Mouse (Mus musculus) midbrain, embryonic 12.5 days (tissue): ENCODE results near the gene Ap3m1. TPM values are rescaled to one million over a fixed set of nuclear protein-coding genes. Genes with fewer than 3 reads are reported as not detected.

Source experiments
- ATAC-seq: fragments of 200-750 bp; cut with Nextera tagmentation; 2 replicates; pipeline ENCODE4 v1.8.0; 2017; ENCODE audit warnings: low read depth, moderate TSS enrichment, moderate library complexity; ENCODE audit not compliant: low FRiP score
- H3K27ac ChIP-seq: fragments of 300-500 bp; sonication (generic); replicated peaks from 2 replicates; pipeline ENCODE4 v1.5.1; 2016; ENCODE audit warnings: mild to moderate bottlenecking
- H3K27me3 ChIP-seq: fragments of 300-500 bp; sonication (generic); 2 replicates; pipeline ENCODE4 v1.6.1; 2016; ENCODE audit warnings: mild to moderate bottlenecking
- H3K36me3 ChIP-seq: fragments of 300-500 bp; sonication (generic); 2 replicates; pipeline ENCODE4 v1.6.1; 2016
- H3K4me1 ChIP-seq: fragments of 300-500 bp; sonication (generic); 2 replicates; pipeline ENCODE4 v1.6.1; 2016
- H3K4me2 ChIP-seq: fragments of 300-500 bp; sonication (generic); replicated peaks from 2 replicates; pipeline ENCODE4 v1.6.1; 2016; ENCODE audit warnings: mild to moderate bottlenecking, moderate library complexity
- H3K4me3 ChIP-seq: fragments of 300-500 bp; sonication (generic); 2 replicates; pipeline ENCODE4 v1.5.1; 2016; ENCODE audit warnings: mild to moderate bottlenecking
- H3K9ac ChIP-seq: fragments of 300-500 bp; sonication (generic); replicated peaks from 2 replicates; pipeline ENCODE4 v1.6.1; 2016; ENCODE audit warnings: mild to moderate bottlenecking, moderate library complexity
- H3K9me3 ChIP-seq: fragments of 300-500 bp; sonication (generic); 2 replicates; pipeline ENCODE4 v1.6.1; 2016; ENCODE audit warnings: mild to moderate bottlenecking
- WGBS: fragments of 180-500 bp; shearing (Covaris S2); methylation state at CpG from one replicate; pipeline ENCODE4 v1.1.7; 2016; 5-methylcytosine and 5-hydroxymethylcytosine counted together
- polyA plus RNA-seq: library from polyadenylated mRNA; unstranded; fragments of >200 nt; fragmentation: Nextera tagmentation; extraction: Ambion mirVana; gene quantifications from 2 replicates; pipeline ENCODE4 v1.2.1, GENCODE M21; 2016

The Ap3m1 gene
- polyA plus RNA-seq, 1 experiment from 2014 or later = 121 TPM

- H3K4me2 ChIP-seq = no peak overlapping the region
- no peak overlapping the region for H3K9ac ChIP-seq
- ATAC-seq = no peak
- no peaks in the 10 kb centered on the region for H3K27me3 ChIP-seq
- H3K4me3 ChIP-seq = no peak overlapping the region
- WGBS = 76% methylated on average over 2 of the region's 2 CpGs
- no peaks in the 10 kb centered on the region for H3K9me3 ChIP-seq
- H3K27ac ChIP-seq = no peak overlapping the region
- no peaks in the 10 kb centered on the region; the same call in 1 of the 2 replicates for H3K4me1 ChIP-seq
- no peaks in the 10 kb centered on the region for H3K36me3 ChIP-seq
Measured at GRCm38 (mm10) chr14:21086106-21086505, 33.8 kb upstream of the Ap3m1 start.

GRCm38 (mm10) chr14:21085666-21086065 lies 33.4 kb upstream of the Ap3m1 start:
- Histone ChIP-seq H3K9ac (no peak overlapping the region), H3K27ac (no peak overlapping the region), H3K4me3 (no peak overlapping the region), H3K4me2 (no peak overlapping the region), H3K36me3 (no peaks in the 10 kb centered on the region), H3K27me3 (no peaks in the 10 kb centered on the region), H3K4me1 (no peaks in the 10 kb centered on the region; the same call in 1 of the 2 replicates), H3K9me3 (no peaks in the 10 kb centered on the region)
- 89% methylated on average over 5 of the region's 5 CpGs for WGBS
- ATAC-seq = no peak

- H3K9ac ChIP-seq = no peak overlapping the region
- H3K27me3 ChIP-seq = no peaks in the 10 kb centered on the region
- H3K4me2 ChIP-seq = no peak overlapping the region
- H3K4me3 ChIP-seq = no peak overlapping the region
- WGBS = 73% methylated on average over 1 of the region's 1 CpGs
- no peaks in the 10 kb centered on the region for H3K9me3 ChIP-seq
- H3K27ac ChIP-seq = no peak overlapping the region
- ATAC-seq = no peak
- H3K4me1 ChIP-seq = no peaks in the 10 kb centered on the region; the same call in 1 of the 2 replicates
- H3K36me3 ChIP-seq = no peaks in the 10 kb centered on the region
Measured at GRCm38 (mm10) chr14:21082823-21083222, 30.5 kb upstream of the Ap3m1 start.

GRCm38 (mm10) chr14:21078511-21078910 lies 26.2 kb upstream of the Ap3m1 start:
- Histone ChIP-seq H3K4me1 (peaks cover 5% of the 10 kb centered on the region), H3K9me3 (no peaks in the 10 kb centered on the region), H3K9ac (no peak overlapping the region), H3K4me3 (no peak overlapping the region), H3K36me3 (no peaks in the 10 kb centered on the region), H3K27ac (no peak overlapping the region), H3K4me2 (no peak overlapping the region), H3K27me3 (peaks cover 6% of the 10 kb centered on the region; the same call in 1 of the 2 replicates)
- ATAC-seq = no peak

- H3K27ac ChIP-seq = no peak overlapping the region
- 91% methylated on average over 4 of the region's 4 CpGs for WGBS
- H3K9me3 ChIP-seq = no peaks in the 10 kb centered on the region
Measured at GRCm38 (mm10) chr14:21077939-21078338, 25.6 kb upstream of the Ap3m1 start.

GRCm38 (mm10) chr14:21076501-21077194 lies 24.3 kb upstream of the Ap3m1 start:
- WGBS = 52% methylated on average over 7 of the region's 7 CpGs
- Histone ChIP-seq H3K4me2 (peak overlapping the region; percentile 80), H3K36me3 (no peaks in the 10 kb centered on the region), H3K4me3 (peak overlapping the region; percentile 66), H3K9me3 (no peaks in the 10 kb centered on the region), H3K27me3 (peaks cover 6% of the 10 kb centered on the region; the same call in 1 of the 2 replicates), H3K27ac (no peak overlapping the region), H3K4me1 (peaks cover 5% of the 10 kb centered on the region), H3K9ac (peak overlapping the region; percentile 66)
- ATAC-seq = peak; percentile 48; the same call in 1 of the 2 replicates

More at GRCm38 (mm10) chr14:21077939-21078338, 25.6 kb upstream of the Ap3m1 start:
- peaks cover 5% of the 10 kb centered on the region for H3K4me1 ChIP-seq
- no peak overlapping the region for H3K4me3 ChIP-seq
- no peak overlapping the region for H3K4me2 ChIP-seq
- no peak overlapping the region for H3K9ac ChIP-seq
- peaks cover 6% of the 10 kb centered on the region; the same call in 1 of the 2 replicates for H3K27me3 ChIP-seq
- no peaks in the 10 kb centered on the region for H3K36me3 ChIP-seq
- ATAC-seq = no peak

- peak; percentile 98 for ATAC-seq
- peak overlapping the region; percentile 80 for H3K4me2 ChIP-seq
- H3K27me3 ChIP-seq = peaks cover 6% of the 10 kb centered on the region; the same call in 1 of the 2 replicates
- peak overlapping the region; percentile 66 for H3K9ac ChIP-seq
- peak overlapping the region; percentile 66 for H3K4me3 ChIP-seq
- under 1% methylated on average over 59 of the region's 59 CpGs for WGBS
- peaks cover 5% of the 10 kb centered on the region for H3K4me1 ChIP-seq
- peak overlapping the region; percentile 42; the same call in 1 of the 2 replicates for H3K27ac ChIP-seq
- no peaks in the 10 kb centered on the region for H3K36me3 ChIP-seq
- no peaks in the 10 kb centered on the region for H3K9me3 ChIP-seq
Measured at GRCm38 (mm10) chr14:21075751-21076500, 23.6 kb upstream of the Ap3m1 start.

- H3K4me2 ChIP-seq = no peak overlapping the region
- peaks cover 6% of the 10 kb centered on the region; the same call in 1 of the 2 replicates for H3K27me3 ChIP-seq
- H3K36me3 ChIP-seq = no peaks in the 10 kb centered on the region
- H3K9ac ChIP-seq = no peak overlapping the region
- H3K4me3 ChIP-seq = no peak overlapping the region
- WGBS = 70% methylated on average over 11 of the region's 11 CpGs
- no peak for ATAC-seq
- no peak overlapping the region for H3K27ac ChIP-seq
- H3K4me1 ChIP-seq = peaks cover 5% of the 10 kb centered on the region
- H3K9me3 ChIP-seq = no peaks in the 10 kb centered on the region
Measured at GRCm38 (mm10) chr14:21074398-21075320, 22.4 kb upstream of the Ap3m1 start.

GRCm38 (mm10) chr14:21073981-21074380 lies 21.7 kb upstream of the Ap3m1 start:
- Histone ChIP-seq H3K9me3 (no peaks in the 10 kb centered on the region), H3K36me3 (no peaks in the 10 kb centered on the region), H3K27me3 (peaks cover 6% of the 10 kb centered on the region; the same call in 1 of the 2 replicates), H3K27ac (no peak overlapping the region), H3K4me3 (no peak overlapping the region), H3K4me1 (peaks cover 5% of the 10 kb centered on the region), H3K4me2 (no peak overlapping the region), H3K9ac (no peak overlapping the region)
- WGBS = 71% methylated on average over 3 of the region's 3 CpGs
- no peak for ATAC-seq

GRCm38 (mm10) chr14:21069594-21069993 lies 17.3 kb upstream of the Ap3m1 start:
- WGBS = 91% methylated on average over 5 of the region's 5 CpGs
- Histone ChIP-seq H3K36me3 (no peaks in the 10 kb centered on the region), H3K4me1 (no peaks in the 10 kb centered on the region)

GRCm38 (mm10) chr14:21065490-21066162 lies 13.3 kb upstream of the Ap3m1 start:
- Histone ChIP-seq H3K4me3 (no peak overlapping the region), H3K36me3 (no peaks in the 10 kb centered on the region), H3K9ac (no peak overlapping the region), H3K4me1 (no peaks in the 10 kb centered on the region), H3K27ac (no peak overlapping the region), H3K27me3 (no peaks in the 10 kb centered on the region), H3K4me2 (no peak overlapping the region), H3K9me3 (no peaks in the 10 kb centered on the region)
- WGBS = 84% methylated on average over 8 of the region's 8 CpGs
- no peak for ATAC-seq

More at GRCm38 (mm10) chr14:21069594-21069993, 17.3 kb upstream of the Ap3m1 start:
- H3K9me3 ChIP-seq = no peaks in the 10 kb centered on the region
- H3K27me3 ChIP-seq = peaks cover 3% of the 10 kb centered on the region; the same call in 1 of the 2 replicates
- H3K4me2 ChIP-seq = no peak overlapping the region
- ATAC-seq = no peak
- no peak overlapping the region for H3K9ac ChIP-seq
- H3K4me3 ChIP-seq = no peak overlapping the region
- H3K27ac ChIP-seq = no peak overlapping the region
